Comparison of ENCODE assay signal across 9 mouse cellular contexts in genomic region chr4:123758306-123758705, GRCm38 (mm10). TPM values are rescaled to one million over a fixed set of nuclear protein-coding genes. Genes with fewer than 3 reads are reported as not detected.
DNase-seq lines count a peak whose midpoint lies in the region; ATAC-seq and TF ChIP-seq lines count a peak whose summit lies in the region.
"Had no signal": no experiment of that assay in that cellular context is flagged by ENCODE, and none has a peak within 500 bp of the region (broad histone marks: within the 10 kb centered on the region; RNA-seq: fewer than 3 reads in every experiment).

No protein-coding gene starts in this region.

- H3K79me2 ChIP-seq in C2C12 (ENCODE audit: control insufficient read depth, insufficient read depth): no peaks in the 10 kb centered on the region

- H3K4me1 ChIP-seq in hindbrain, embryonic 11.5 days (replicated peaks; ENCODE audit: control insufficient read depth, insufficient read depth, low read length): no peaks in the 10 kb centered on the region
- no peaks in the 10 kb centered on the region for H3K4me1 ChIP-seq in hindbrain, embryonic 10.5 days (replicated peaks)
- H3K4me1 ChIP-seq in lung, embryonic 15.5 days: no peaks in the 10 kb centered on the region
- no peaks in the 10 kb centered on the region for H3K4me1 ChIP-seq in intestine, embryonic 16.5 days (ENCODE audit: control insufficient read depth, insufficient read depth, low read length)
- H3K4me1 ChIP-seq: limb, embryonic 13.5 days had no signal

- H3K4me2 ChIP-seq in hindbrain, embryonic 11.5 days (replicated peaks; ENCODE audit: low read depth, low read length): no peak overlapping the region
- no peak overlapping the region for H3K4me2 ChIP-seq in lung, embryonic 15.5 days
- no peak overlapping the region for H3K4me2 ChIP-seq in intestine, embryonic 16.5 days (ENCODE audit: low read depth, low read length)
- H3K4me2 ChIP-seq: limb, embryonic 13.5 days had no signal

- peak; percentile 10 for DNase-seq in hindbrain, embryonic 11.5 days (ENCODE audit: low spot score)
- no peak for DNase-seq in hindbrain, embryonic 10.5 days (ENCODE audit: low spot score)
- peak; percentile 52 for DNase-seq in R1 (ENCODE audit: low read depth, low spot score)
- no peak for DNase-seq in spleen, postnatal 4 days (ENCODE audit: low spot score in 2 of 2)
- no peak for DNase-seq in spleen, adult 18-20 months

- TF ChIP-seq CTCF in C2C12 (IDR thresholded peaks at IDR 0.05; ENCODE audit: control insufficient read depth, insufficient read depth, insufficient read length): peak; percentile 20

- H3K79me3 ChIP-seq in C2C12 (ENCODE audit: low read depth): no peaks in the 10 kb centered on the region

- no peak overlapping the region for H3ac ChIP-seq in C2C12 (ENCODE audit: control insufficient read depth, insufficient read length, low read depth)

- no peaks in the 10 kb centered on the region for H3K9me3 ChIP-seq in hindbrain, embryonic 11.5 days (ENCODE audit: control insufficient read depth, low read length)
- no peaks in the 10 kb centered on the region for H3K9me3 ChIP-seq in hindbrain, embryonic 10.5 days
- H3K9me3 ChIP-seq in lung, embryonic 15.5 days: no peaks in the 10 kb centered on the region
- no peaks in the 10 kb centered on the region for H3K9me3 ChIP-seq in intestine, embryonic 16.5 days (ENCODE audit: control insufficient read depth, low read length)
- H3K9me3 ChIP-seq: limb, embryonic 13.5 days had no signal

- H3K27ac ChIP-seq in hindbrain, embryonic 11.5 days (ENCODE audit: low read depth, low read length): no peak overlapping the region
- H3K27ac ChIP-seq in hindbrain, embryonic 10.5 days: no peak overlapping the region
- no peak overlapping the region for H3K27ac ChIP-seq in lung, embryonic 15.5 days
- H3K27ac ChIP-seq in intestine, embryonic 16.5 days (ENCODE audit: low read length): no peak overlapping the region
- H3K27ac ChIP-seq: limb, embryonic 13.5 days had no signal

- H3K36me3 ChIP-seq in hindbrain, embryonic 11.5 days (ENCODE audit: control insufficient read depth, insufficient read depth, low read length): no peaks in the 10 kb centered on the region
- H3K36me3 ChIP-seq in hindbrain, embryonic 10.5 days: no peaks in the 10 kb centered on the region
- H3K36me3 ChIP-seq in C2C12 (ENCODE audit: control insufficient read depth, insufficient read depth): no peaks in the 10 kb centered on the region
- no peaks in the 10 kb centered on the region for H3K36me3 ChIP-seq in lung, embryonic 15.5 days
- no peaks in the 10 kb centered on the region for H3K36me3 ChIP-seq in intestine, embryonic 16.5 days (ENCODE audit: control insufficient read depth, insufficient read depth, low read length)
- H3K36me3 ChIP-seq: limb, embryonic 13.5 days had no signal

- H3K9ac ChIP-seq in hindbrain, embryonic 11.5 days (ENCODE audit: low read depth, low read length): no peak overlapping the region
- H3K9ac ChIP-seq in lung, embryonic 15.5 days: no peak overlapping the region
- H3K9ac ChIP-seq in intestine, embryonic 16.5 days (ENCODE audit: low read depth, low read length): no peak overlapping the region
- H3K9ac ChIP-seq: limb, embryonic 13.5 days had no signal

- no peaks in the 10 kb centered on the region for H3K27me3 ChIP-seq in hindbrain, embryonic 11.5 days (ENCODE audit: control insufficient read depth, insufficient read depth, low read length)
- H3K27me3 ChIP-seq in hindbrain, embryonic 10.5 days (ENCODE audit: insufficient read depth, poor library complexity, severe bottlenecking): no peaks in the 10 kb centered on the region
- H3K27me3 ChIP-seq in C2C12 (ENCODE audit: control insufficient read depth, insufficient read depth, insufficient read length): no peaks in the 10 kb centered on the region
- H3K27me3 ChIP-seq in lung, embryonic 15.5 days: no peaks in the 10 kb centered on the region
- H3K27me3 ChIP-seq in intestine, embryonic 16.5 days (replicated peaks; ENCODE audit: control insufficient read depth, insufficient read depth, low read length): no peaks in the 10 kb centered on the region
- H3K27me3 ChIP-seq: limb, embryonic 13.5 days had no signal

- no peak overlapping the region for H3K4me3 ChIP-seq in hindbrain, embryonic 11.5 days (ENCODE audit: low read depth, low read length)
- H3K4me3 ChIP-seq in hindbrain, embryonic 10.5 days: no peak overlapping the region
- H3K4me3 ChIP-seq in C2C12 (ENCODE audit: insufficient read depth, poor library complexity, severe bottlenecking): no peak overlapping the region
- no peak overlapping the region for H3K4me3 ChIP-seq in lung, embryonic 15.5 days
- no peak overlapping the region for H3K4me3 ChIP-seq in intestine, embryonic 16.5 days (ENCODE audit: low read length)
- H3K4me3 ChIP-seq: limb, embryonic 13.5 days had no signal

- no peak for ATAC-seq in hindbrain, embryonic 11.5 days (ENCODE audit: low FRiP score)
- ATAC-seq in lung, embryonic 15.5 days (ENCODE audit: borderline replicate concordance, extremely low read depth, low FRiP score, low TSS enrichment): 0 out of 2 replicates have a peak, but pooled peaks have one; percentile 46
- ATAC-seq in intestine, embryonic 16.5 days: no peak

- WGBS in hindbrain, embryonic 11.5 days: 63% methylated on average over 4 of the region's 4 CpGs
- 61% methylated on average over 4 of the region's 4 CpGs for WGBS in hindbrain, embryonic 10.5 days
- WGBS in lung, embryonic 15.5 days: 41% methylated on average over 4 of the region's 4 CpGs
- 57% methylated on average over 4 of the region's 4 CpGs for WGBS in intestine, embryonic 16.5 days

TF ChIP-seq in C2C12, 6 proteins besides CTCF, POLR2A, EP300 and RAD21:
- TF ChIP-seq USF1 (IDR thresholded peaks at IDR 0.05; ENCODE audit: low read depth): no peak
- no peak for TF ChIP-seq FOSL1 (IDR thresholded peaks at IDR 0.05; ENCODE audit: insufficient read depth, low read length, poor library complexity, severe bottlenecking)
- no peak for TF ChIP-seq CEBPB (IDR thresholded peaks at IDR 0.05; ENCODE audit: low read depth)
- TF ChIP-seq MYOG (IDR thresholded peaks at IDR 0.05; ENCODE audit: control insufficient read depth, extremely low read depth, insufficient read length): no peak
- TF ChIP-seq MAX (IDR thresholded peaks at IDR 0.05): no peak
- no peak for TF ChIP-seq MYOD1 (IDR thresholded peaks at IDR 0.05; ENCODE audit: control insufficient read depth, insufficient read length, low read depth)
TF ChIP-seq in C2C12: peak in this region for 0.

RNA-seq across cellular contexts. Expression of gene Akirin1, which starts 8.2 kb away (rescaled TPM):
- polyA plus RNA-seq in hindbrain, embryonic 11.5 days (2014; fragmentation: Nextera tagmentation; extraction: Ambion mirVana): 104 and 107 TPM in 2 replicates
- polyA plus RNA-seq in hindbrain, embryonic 10.5 days (2016; fragmentation: Nextera tagmentation; extraction: Ambion mirVana): 66.7 and 78.6 TPM in 2 replicates
- polyA plus RNA-seq in C2C12 (2012; fragmentation: generic; extraction: Trizol): 21.8 TPM
- polyA plus RNA-seq in lung, embryonic 15.5 days (2015; fragmentation: Nextera tagmentation; extraction: Ambion mirVana): 43.7 and 44.5 TPM in 2 replicates
- polyA plus RNA-seq in intestine, embryonic 16.5 days (2015; fragmentation: Nextera tagmentation; extraction: Ambion mirVana): 35.7 and 36.2 TPM in 2 replicates

RNA-seq across cellular contexts. Expression of gene Rhbdl2, which starts 29.4 kb away (rescaled TPM):
- 0.46 and 0.86 TPM in 2 replicates for polyA plus RNA-seq in hindbrain, embryonic 11.5 days (2014; fragmentation: Nextera tagmentation; extraction: Ambion mirVana)
- 0.25 and 0.38 TPM in 2 replicates for polyA plus RNA-seq in hindbrain, embryonic 10.5 days (2016; fragmentation: Nextera tagmentation; extraction: Ambion mirVana)
- 0.14 TPM for polyA plus RNA-seq in C2C12 (2012; fragmentation: generic; extraction: Trizol)
- 0.74 and 2.2 TPM in 2 replicates for polyA plus RNA-seq in lung, embryonic 15.5 days (2015; fragmentation: Nextera tagmentation; extraction: Ambion mirVana)
- 2.6 and 4.3 TPM in 2 replicates for polyA plus RNA-seq in intestine, embryonic 16.5 days (2015; fragmentation: Nextera tagmentation; extraction: Ambion mirVana)

RNA-seq across cellular contexts. Expression of gene Ndufs5, which starts 40.3 kb away (rescaled TPM):
- 340 and 344 TPM in 2 replicates for polyA plus RNA-seq in hindbrain, embryonic 11.5 days (2014; fragmentation: Nextera tagmentation; extraction: Ambion mirVana)
- polyA plus RNA-seq in hindbrain, embryonic 10.5 days (2016; fragmentation: Nextera tagmentation; extraction: Ambion mirVana): 349 and 378 TPM in 2 replicates
- 322 TPM for polyA plus RNA-seq in C2C12 (2012; fragmentation: generic; extraction: Trizol)
- 263 and 281 TPM in 2 replicates for polyA plus RNA-seq in lung, embryonic 15.5 days (2015; fragmentation: Nextera tagmentation; extraction: Ambion mirVana)
- polyA plus RNA-seq in intestine, embryonic 16.5 days (2015; fragmentation: Nextera tagmentation; extraction: Ambion mirVana): 322 and 330 TPM in 2 replicates

Comparison
In these comparisons a context has a peak if more than half of its experiments do, and no peak if none do; other contexts are left out.
1. DNase-seq: peak in hindbrain, embryonic 11.5 days (single experiment) and R1 (single experiment); none in hindbrain, embryonic 10.5 days (single experiment), spleen, postnatal 4 days (0 of 2) and spleen, adult 18-20 months (0 of 2).